Mouse (Mus musculus) G1E-ER4 (cell line): ENCODE results near the gene Enkd1. TPM values are rescaled to one million over a fixed set of nuclear protein-coding genes. Genes with fewer than 3 reads are reported as not detected.

Source experiments
- GATA1 ChIP-seq: IDR thresholded peaks from one replicate; pipeline ENCODE4 v1.8.0; 2012; ENCODE audit warnings: low read length, inconsistent platforms
- polyA plus RNA-seq: library from polyadenylated mRNA; stranded (reverse); fragments of >175 nt; gene quantifications from 2 replicates; pipeline ENCODE4 v1.2.3, GENCODE M21; 2012

The Enkd1 gene
- polyA plus RNA-seq, 1 experiment: 52.9 TPM

DNA sequence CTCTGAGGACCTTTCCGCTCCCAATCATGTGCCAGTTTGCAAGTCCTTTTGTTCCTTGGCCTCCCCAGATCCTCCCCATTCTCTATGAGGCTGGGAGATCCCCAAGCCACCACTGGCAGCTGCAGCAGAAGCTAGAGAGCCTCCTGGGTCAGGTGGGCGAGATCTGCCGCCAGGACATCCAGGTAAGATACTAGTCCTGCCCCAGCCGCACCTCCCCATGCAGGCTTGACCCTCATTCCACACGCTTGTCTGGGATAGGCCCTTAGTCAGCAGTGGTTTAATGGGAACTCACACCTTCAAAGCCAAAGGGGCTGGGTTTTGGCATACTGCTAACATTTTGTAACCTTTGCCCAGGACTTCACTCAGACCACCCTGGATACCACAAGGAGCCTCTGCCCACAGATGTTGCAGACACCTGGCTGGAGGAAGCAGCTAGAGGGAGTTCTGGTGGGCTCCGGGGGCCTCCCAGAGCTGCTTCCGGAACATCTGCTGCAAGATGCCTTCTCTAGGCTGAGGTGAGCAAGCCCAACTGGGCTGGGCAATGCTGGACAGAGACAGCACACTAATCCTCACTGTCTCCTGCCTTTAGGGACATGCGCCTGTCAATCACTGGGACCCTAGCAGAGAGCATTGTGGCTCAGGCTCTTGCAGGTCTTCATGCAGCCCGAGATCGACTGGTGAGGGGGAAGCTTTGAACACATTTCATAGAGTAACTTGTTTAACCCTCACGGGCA is 15.4 kb downstream of the Enkd1 start:
- no peak for TF ChIP-seq GATA1

DNA sequence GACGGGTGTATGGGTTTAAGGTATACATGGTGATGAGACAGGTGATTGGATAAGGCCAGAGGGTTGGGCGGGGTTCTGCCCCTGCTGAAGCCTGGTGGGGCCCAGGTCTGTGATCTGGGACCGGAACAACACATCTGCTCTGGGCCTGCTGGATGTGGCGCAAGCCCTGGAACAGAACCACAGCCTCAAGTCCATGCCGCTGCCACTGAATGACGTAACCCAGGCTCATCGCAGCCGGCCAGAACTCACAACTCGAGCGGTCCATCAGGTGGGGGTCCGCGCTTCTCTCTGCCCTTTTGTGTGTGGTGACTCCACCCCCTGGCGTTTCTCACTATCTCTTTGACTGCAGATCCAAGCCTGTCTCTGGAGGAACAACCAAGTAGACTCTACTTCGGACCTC is 17.0 kb downstream of the Enkd1 start:
- no peak for TF ChIP-seq GATA1

DNA sequence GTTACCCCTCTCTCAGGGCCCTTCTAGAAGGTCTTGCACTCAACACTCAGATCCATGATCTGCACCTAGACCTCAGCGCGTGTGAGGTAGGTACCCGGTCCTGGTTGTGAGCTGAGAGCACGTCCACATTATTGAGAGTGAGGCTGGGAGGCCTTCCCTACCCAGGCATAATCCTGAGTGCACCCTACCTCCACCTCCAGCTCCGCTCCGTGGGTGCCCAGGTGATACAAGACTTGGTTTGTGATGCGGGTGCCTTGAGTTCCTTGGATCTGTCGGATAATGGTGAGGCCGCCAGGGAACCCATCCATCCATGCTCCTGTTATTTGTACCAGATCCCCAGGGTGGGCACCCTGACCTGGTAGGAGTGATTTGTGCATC is 18.0 kb downstream of the Enkd1 start:
- no peak for TF ChIP-seq GATA1

DNA sequence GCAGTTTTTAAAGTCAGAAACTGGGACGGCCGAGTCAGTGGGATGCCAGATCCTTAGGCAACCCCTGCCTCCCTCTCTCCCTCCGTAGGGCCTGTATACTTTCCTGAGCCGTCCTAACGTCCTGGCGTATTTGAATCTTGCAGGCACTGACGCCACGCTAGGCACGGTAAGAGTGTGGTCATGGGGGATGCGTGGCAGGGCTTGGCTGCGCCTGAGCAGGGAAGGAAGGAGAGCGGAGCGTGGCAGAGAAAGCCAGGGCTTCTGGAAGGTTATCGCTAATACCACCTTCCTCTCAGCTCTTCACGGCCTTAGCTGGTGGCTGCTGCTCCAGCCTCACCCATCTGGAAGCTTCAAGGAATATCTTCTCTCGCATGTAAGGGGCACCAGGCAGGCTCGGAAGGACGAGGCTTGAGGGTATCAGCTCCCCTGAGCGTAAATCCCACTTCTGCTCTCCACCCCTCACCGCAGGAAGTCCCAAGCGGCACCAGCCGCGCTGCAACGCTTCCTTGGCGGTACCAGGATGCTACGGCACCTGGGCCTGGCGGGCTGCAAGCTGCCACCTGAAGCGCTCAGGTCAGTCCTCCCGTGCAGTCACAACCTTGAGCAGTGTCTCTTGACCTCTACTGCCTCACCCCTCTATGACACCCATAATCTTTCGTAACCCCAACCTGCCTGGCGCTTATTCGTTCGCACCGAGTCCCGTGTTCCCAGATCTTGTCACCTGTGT is 18.6 kb downstream of the Enkd1 start:
- no peak for TF ChIP-seq GATA1

DNA sequence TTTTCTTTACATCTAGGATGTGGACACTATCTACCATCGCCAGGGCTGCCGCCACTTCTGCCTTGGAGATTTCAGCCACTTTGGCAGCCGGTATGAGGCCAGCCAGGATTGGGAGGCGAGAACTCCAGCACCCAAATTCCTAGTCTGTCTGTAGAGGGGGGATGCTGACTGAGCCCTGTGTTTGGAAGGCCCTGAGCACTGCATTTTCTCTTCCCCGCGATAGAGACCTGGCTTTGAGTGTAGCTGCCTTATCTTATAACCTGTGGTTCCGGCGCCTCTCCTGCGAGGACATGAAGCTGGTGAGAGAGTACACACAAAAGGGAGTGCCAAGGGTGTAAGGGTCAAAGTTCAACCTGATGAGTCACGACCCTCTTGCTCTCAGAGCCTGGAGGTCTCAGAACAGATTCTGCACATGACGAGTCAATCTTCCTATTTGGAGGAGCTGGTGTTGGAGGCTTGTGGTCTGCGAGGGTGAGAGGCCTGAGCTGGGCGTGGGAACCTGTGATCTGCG is 19.7 kb downstream of the Enkd1 start:
- TF ChIP-seq GATA1: no peak

DNA sequence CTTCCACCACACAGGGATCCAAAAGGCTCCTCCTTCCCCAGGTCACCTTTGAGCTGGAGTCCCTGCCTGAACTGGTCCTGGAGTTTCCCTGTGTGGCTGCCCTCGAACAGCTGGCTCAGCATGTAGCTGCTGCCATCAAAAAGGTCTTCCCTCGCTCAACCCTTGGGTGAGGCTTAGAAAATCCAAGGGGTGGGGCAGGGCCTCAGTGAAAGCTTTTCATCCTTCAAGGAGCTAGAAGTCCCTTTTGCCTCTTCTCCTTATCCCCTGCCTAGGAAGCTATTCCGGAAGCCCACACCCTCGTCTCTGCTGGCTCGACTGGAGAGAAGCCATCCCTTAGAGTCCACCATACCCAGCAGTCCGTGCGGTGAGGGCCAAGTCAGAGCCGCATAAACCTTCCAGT is 20.5 kb downstream of the Enkd1 start:
- no peak for TF ChIP-seq GATA1

DNA sequence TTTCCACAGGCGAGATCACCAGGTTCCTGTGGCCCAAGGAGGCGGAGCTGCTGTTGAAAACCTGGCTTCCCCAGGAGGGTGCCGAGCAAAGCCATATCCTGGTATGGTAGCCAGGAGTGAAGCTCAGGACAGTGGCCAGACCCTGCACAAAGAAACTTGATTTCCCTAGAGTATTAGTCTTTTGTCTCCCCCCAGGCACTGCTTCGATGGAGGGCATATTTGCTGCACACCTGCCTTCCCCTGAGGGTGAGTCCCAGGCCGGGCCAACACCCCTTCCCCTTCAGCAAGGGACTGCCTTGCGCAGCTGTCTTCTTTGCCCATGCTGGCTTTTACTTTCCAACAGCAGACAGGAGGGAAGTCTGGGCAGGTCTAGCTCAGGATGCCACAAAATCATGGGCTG is 21.5 kb downstream of the Enkd1 start:
- TF ChIP-seq GATA1: no peak

DNA sequence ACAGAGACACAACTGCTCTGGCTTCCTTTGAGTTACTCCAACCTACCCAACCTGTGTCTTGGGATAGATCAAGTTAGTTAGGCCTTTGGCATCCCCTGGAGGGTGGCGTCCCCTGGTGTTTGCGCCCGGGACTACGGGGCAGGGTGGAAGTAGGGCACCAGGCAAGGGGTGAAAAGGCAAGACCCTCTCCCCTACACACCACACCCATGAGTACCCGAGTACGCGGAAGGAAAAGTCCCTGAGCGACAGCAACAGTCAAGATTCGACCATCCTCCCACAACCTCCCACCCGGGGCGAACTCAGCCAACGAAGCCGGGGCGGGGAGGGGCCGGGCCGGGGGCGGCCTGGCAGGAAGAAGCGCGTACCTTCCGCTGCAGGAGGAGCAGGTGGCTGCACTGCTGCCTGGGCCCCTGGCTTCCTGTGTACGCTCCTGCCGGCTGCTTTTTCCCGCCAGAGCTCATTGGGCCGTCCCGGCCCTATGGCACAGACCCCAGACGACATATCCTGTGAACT is 22.2 kb downstream of the Enkd1 start, which contains the start of gene Carmil2:
TSS of gene Carmil2 (plus strand) at position 479 of the 513 bp plus-strand sequence.
- no peak for TF ChIP-seq GATA1

DNA sequence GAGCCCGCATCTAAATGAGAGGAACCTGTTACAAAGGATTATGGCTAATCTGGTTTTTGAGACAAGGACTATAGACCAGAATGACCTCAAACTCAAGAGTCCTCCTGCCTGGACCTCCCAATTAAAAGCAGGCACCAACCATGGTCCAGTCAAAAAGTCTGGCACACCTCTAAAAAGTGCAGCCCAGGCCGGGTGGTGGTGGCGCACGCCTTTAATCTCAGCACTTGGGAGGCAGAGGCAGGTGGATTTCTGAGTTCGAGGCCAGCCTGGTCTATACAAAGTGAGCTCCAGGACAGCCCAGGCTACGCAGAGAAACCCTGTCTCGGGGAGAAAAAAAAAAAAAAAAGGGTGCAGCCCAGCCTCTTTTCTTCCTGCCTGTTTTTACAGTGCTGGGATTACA is 22.7 kb downstream of the Enkd1 start:
- TF ChIP-seq GATA1: no peak

DNA sequence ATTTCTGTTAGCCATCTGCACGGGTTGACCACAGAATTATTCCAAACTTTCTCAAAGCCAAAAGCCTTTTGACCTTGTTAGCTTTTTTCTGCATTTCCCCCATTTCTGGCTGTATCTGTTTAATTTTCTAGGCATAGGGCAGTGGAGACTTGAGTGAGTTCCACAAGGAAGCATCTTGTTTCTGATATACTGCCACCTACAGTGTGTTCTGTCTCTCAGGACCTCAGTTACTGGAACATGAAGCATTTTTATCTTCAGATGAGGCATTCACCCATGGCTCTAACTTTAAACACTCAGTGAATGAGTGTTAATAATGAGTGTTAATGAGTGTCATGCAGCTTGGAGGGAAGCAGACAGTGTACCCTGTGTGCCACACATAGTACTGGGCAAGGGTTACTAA is 30.1 kb downstream of the Enkd1 start:
- no peak for TF ChIP-seq GATA1

DNA sequence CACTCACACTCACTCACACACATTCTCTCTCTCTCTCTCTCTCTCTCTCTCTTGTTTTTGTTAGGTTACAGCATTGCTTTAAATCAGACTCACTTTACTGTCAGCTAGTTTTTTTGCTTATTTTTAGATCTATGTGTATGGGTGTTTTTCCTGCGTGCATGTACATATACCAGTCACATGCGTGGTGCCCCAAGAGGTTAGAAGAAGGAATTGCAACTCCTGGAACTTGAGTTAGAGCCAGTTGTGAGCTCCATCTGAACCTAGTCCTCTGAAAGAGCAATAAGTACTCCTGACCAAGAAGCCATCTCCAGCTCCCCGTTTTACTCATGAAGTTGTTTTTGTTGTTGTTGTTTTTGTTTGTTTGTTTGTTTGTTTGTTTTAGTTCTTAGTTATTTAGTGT is 46.8 kb downstream of the Enkd1 start:
- TF ChIP-seq GATA1: no peak

DNA sequence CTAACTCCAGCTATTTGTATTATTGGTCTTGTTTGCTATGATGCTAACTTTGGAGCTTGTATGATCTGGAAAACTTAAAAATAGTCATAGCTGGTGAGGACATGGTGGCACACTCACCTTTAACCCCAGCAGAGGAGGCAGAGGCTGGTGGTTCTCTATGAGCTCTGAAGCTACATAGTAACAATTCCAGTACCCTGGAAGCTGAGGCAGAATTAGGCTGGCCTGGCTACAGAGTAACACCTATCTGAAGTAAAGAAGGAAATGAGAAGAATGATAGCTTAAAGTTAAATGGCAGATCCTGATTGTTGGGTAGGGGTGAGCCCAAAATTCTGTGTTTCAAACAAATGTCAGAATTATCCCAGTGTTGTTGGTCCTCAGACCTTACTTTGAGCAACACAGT is 50.4 kb downstream of the Enkd1 start:
- TF ChIP-seq GATA1: no peak

Other genes with a start within 250 kb of the Enkd1 start
- not detected in 2 replicates for gene Tppp3, start 236.7 kb downstream of the Enkd1 start, polyA plus RNA-seq
- 0.15 and 0.16 TPM in 2 replicates for gene Zdhhc1, start 211.3 kb downstream of the Enkd1 start, polyA plus RNA-seq
- gene Hsd11b2, start 189.5 kb downstream of the Enkd1 start, polyA plus RNA-seq: not detected in 2 replicates
- gene Atp6v0d1, start 142.2 kb downstream of the Enkd1 start, polyA plus RNA-seq: 17.4 and 23.6 TPM in 2 replicates
- gene Ripor1, start 103.0 kb downstream of the Enkd1 start, polyA plus RNA-seq: 56.3 and 62.8 TPM in 2 replicates
- gene Ctcf, start 71.6 kb downstream of the Enkd1 start, polyA plus RNA-seq: 187 and 251 TPM in 2 replicates
- gene Agrp, start 70.8 kb downstream of the Enkd1 start, polyA plus RNA-seq: 0.10 TPM in 1 of 2 replicates, not detected in the other
- 1.3 and 1.7 TPM in 2 replicates for gene Carmil2, start 21.9 kb downstream of the Enkd1 start, polyA plus RNA-seq
- gene Acd, start 7.1 kb downstream of the Enkd1 start, polyA plus RNA-seq: 32.7 and 72.3 TPM in 2 replicates
- 8.1 TPM in 2 replicates for gene Pard6a, start 7.1 kb downstream of the Enkd1 start, polyA plus RNA-seq
- gene 4933405L10Rik, start 555 bp downstream of the Enkd1 start, polyA plus RNA-seq: not detected in 2 replicates
- gene Gfod2, start 50.5 kb upstream of the Enkd1 start, polyA plus RNA-seq: 4.7 TPM in 2 replicates
- gene Ranbp10, start 119.1 kb upstream of the Enkd1 start, polyA plus RNA-seq: 23.9 and 32.1 TPM in 2 replicates
- not detected in 2 replicates for gene Tsnaxip1, start 119.5 kb upstream of the Enkd1 start, polyA plus RNA-seq
- 15.8 and 16.9 TPM in 2 replicates for gene Cenpt, start 145.1 kb upstream of the Enkd1 start, polyA plus RNA-seq
- 35.4 and 41.5 TPM in 2 replicates for gene Thap11, start 146.9 kb upstream of the Enkd1 start, polyA plus RNA-seq
- 239 and 337 TPM in 2 replicates for gene Nutf2, start 152.4 kb upstream of the Enkd1 start, polyA plus RNA-seq
- 20.8 and 27.6 TPM in 2 replicates for gene Edc4, start 172.7 kb upstream of the Enkd1 start, polyA plus RNA-seq
- 1.8 and 2.4 TPM in 2 replicates for gene Nrn1l, start 185.4 kb upstream of the Enkd1 start, polyA plus RNA-seq
- gene Pskh1, start 192.2 kb upstream of the Enkd1 start, polyA plus RNA-seq: 13.6 and 26.7 TPM in 2 replicates
- 0.46 TPM in 1 of 2 replicates, not detected in the other for gene Ctrl, start 225.7 kb upstream of the Enkd1 start, polyA plus RNA-seq
- 183 and 226 TPM in 2 replicates for gene Psmb10, start 230.2 kb upstream of the Enkd1 start, polyA plus RNA-seq
- 0.31 and 0.39 TPM in 2 replicates for gene Lcat, start 235.2 kb upstream of the Enkd1 start, polyA plus RNA-seq